Mouse (Mus musculus) natural killer cell, adult 2 months (primary cell): ENCODE data around the gene Kif7.

ENCODE experiments used
- DNase-seq, 2 experiments: peaks; one replicate each; pipeline ENCODE4 v3.0.0; 2022; ENCODE audit warnings: low spot score in 2 of 2

Gene Kif7

GRCm38 (mm10) chr7:79721386-79721977 is 6.0 kb upstream of the Kif7 start:
- no peak for DNase-seq

- DNase-seq: no peak
Observed at GRCm38 (mm10) chr7:79710831-79711230, 4.7 kb downstream of the Kif7 start.

DNA sequence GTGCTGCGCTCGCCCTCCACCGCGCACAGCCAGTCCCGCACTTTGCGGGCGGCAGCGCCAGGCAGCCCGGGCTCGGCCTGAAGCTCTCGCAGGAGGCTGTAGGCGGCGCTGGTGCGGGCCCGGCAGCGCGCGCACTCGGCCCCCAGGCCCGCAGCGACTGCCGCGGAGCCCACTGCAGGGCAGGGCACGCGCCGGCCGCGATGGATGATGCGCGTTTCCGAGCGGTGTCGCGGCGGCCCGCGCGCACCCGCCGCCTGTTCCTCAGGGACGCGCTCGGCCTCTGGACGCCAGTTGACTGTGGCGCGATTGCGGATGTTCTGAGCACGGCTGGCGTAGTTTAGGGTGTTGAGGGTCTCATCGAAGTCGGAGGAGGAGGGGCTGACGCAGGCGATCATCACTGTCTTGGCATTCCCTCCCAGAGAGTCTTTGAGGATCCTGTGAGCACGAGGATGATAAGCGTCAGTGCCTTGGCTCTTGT is 5.4 kb downstream of the Kif7 start:
- no peak for DNase-seq

- no peak for DNase-seq
Observed at GRCm38 (mm10) chr7:79705210-79705609, 10.3 kb downstream of the Kif7 start.

DNA sequence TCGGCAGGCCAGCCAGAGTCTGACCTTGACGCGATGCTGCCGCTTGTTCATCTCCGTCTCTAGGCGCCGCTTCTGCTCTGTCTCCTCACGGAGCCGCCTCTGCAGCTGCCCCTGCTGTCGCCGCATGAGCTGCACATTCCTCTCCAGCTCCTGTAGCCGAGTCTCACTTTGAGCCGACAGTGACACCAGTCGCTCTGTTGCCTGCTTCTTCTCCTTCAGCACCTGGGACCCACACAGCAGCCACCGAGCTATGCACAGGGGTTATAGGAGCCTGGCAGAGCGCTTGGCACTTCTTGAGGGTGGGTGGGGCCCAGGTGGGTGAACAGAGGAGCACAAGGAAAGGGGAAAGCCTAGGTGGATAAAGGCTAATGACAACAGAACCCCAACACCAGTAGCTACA is 12.8 kb downstream of the Kif7 start:
- DNase-seq: no peak

- no peak for DNase-seq
Observed at GRCm38 (mm10) chr7:79696495-79696894, 19.0 kb downstream of the Kif7 start.

DNA sequence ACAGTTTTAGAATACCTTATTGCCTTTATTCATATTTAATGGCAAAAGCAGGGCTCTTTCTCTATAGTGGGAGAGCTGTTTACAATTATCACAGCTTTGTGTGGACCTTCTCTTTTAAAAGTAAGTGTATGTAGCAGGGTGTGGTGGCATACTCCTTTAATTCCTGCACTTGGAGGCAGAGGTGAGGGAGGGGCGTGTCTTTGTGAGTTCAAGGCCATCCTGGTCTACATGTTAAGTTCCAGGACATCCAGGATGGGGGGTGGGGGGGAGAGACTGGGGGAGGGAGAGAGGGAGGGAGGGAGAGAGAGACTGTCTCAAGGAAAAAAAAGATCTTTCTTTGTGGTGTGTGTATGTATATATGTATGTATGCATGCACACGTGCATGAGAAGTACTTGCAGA is 35.3 kb downstream of the Kif7 start:
- no peak for DNase-seq

GRCm38 (mm10) chr7:79679186-79679585 is 36.3 kb downstream of the Kif7 start:
- no peak for DNase-seq

- DNase-seq: no peak
Observed at GRCm38 (mm10) chr7:79670900-79671604, 44.5 kb downstream of the Kif7 start.

DNA sequence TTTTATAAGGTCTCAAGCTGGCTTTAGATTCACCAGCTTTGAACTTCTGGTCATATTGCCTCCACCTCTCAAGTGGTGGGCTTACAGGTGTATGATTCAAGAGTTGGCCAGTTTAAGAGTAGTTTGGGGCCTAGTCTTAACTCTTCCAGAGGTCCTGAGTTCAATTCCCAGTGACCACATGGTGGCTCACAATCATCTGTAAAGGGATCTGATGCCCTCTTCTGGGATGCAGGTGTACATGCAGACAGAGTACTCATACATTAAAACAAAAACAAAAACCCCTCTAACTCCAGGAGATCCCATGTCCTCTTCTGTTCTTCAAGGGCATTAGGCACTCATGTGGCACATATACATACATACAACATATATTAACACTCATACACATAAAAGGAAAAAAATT is 48.8 kb downstream of the Kif7 start:
- no peak for DNase-seq

- DNase-seq: no peak
Observed at GRCm38 (mm10) chr7:79661253-79661890, 54.1 kb downstream of the Kif7 start.

DNA sequence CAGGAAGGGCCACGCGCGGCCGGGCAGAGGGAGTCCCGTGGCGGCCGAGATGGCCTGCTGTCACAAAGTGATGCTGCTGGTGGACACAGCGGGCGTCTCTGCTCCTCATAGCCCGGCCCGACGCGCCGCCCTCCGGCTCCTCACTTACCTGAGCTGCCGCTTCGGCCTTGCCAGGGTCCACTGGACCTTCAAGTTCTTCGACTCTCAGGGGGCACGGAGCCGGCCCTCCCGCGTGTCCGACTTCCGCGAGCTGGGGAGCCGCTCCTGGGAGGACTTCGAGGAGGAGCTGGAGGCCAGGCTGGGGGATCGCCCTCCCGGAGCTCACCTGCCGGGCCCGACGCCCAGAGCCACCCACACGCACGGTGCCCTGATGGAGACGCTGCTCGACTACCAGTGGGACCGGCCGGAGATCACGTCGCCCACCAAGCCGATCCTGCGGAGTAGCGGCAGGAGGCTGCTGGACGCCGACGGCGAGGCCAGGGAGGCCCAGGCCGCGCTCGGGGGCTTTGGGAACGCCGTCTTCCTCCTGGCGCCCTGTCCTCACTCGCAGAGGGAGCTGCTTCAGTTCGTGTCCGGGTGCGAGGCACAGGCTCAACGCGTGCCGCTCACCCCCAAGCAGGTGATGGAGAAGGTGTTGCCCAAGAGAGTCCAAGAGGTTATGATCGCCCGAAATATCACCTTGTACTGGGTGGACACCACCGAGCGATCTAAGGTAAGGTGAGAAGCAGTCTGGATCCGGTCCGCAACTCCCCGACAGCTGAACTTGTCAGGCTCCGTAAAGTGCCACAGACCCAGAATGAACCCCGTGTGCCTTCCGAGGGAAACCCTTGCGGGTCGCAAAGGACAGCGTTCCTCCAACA is 55.0 kb downstream of the Kif7 start:
- DNase-seq: no peak

DNA sequence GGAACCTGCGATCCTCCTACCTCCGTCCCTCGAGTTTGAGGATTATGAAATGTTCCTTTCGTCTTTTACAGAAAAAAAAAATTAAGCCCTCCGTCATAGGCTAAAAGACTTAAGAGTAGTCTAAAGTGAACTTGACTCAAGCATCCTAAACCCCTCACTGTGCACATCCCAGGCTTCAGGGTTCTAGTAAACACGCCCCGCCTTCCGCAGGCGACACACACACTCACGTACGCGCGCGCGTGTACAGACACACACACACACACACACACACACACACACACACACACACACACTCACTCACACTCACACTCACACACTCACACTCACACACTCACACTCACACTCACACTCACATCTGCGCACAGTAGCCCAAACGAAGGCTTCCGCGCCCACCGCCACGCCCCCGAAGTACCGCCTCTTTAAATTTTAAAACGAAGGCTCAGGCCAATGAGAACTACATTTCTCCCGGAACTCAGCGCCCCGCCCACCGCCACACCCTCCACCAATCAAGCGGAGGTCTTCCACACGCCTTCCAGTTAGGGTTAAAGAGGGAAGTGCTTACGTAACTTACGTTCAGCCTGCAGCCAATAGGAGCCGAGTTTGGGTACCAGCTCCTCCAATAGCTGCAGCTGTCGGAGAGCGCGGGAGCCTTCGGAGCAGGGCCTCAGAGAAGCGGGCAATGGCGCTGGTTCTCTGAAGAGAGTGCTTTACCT is 55.8 kb downstream of the Kif7 start, which contains the start of gene Ticrr:
TSS of gene Ticrr (plus strand) at position 619 of the 713 bp plus-strand sequence.
- DNase-seq: peak; percentile 98

DNA sequence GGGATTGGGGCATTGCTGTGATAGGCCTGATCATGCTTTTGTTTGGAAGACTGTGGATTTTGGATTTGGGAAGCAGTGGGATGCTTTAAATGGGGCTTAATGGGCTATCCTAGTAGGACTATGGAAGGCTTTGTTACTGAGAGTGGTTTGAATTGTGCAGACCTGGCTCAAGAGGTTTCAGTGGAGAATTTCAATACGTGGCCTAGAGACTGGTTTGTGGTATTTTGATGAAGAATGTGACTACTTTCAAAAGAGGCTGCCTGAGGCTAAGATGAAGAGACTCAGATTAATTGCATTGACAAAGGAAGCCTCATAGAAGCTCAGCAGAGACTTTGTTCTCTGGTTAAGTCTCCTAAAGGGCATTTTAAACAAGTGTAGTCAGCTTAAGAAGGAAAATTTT is 60.9 kb downstream of the Kif7 start:
- no peak for DNase-seq

DNA sequence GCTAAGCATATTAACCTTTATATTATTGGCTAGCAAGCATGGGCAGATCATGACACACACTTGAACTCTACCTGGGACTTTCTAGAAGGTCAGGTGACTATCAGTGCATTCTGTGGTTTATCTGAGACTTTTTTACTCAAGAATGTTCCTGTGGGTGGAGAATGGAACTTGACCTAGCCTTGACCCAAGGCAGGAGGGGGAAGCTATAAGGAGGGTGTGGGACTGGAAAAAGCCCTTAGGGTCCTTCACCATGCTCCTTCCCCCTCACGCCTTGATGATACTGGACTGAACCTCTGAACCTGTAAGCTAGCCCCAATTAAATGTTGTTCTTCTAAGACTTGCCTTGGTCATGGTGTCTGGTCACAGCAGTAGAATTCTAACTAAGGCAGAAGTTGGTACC is 61.3 kb downstream of the Kif7 start:
- DNase-seq: no peak

- peak; percentile 21 to 40 for DNase-seq
Observed at GRCm38 (mm10) chr7:79649005-79649404, 66.5 kb downstream of the Kif7 start.
